Mouse (Mus musculus) CH12.LX (cell line): ENCODE data around the gene Efnb2. TPM values are rescaled to one million over a fixed set of nuclear protein-coding genes. Genes with fewer than 3 reads are reported as not detected.

Experiments
- DNase-seq: peaks from one replicate; pipeline ENCODE4 v3.0.0-alpha.2; 2013; ENCODE audit errors: extremely low read depth
- H3K27ac ChIP-seq: 2 replicates; pipeline ENCODE4 v1.5.1; 2012; ENCODE audit warnings: low read depth, mild to moderate bottlenecking, control low read depth, moderate library complexity; ENCODE audit not compliant: insufficient read depth
- H3K27me3 ChIP-seq: replicated peaks from 2 replicates; pipeline ENCODE3; 2012; ENCODE audit warnings: inconsistent platforms
- H3K36me3 ChIP-seq, 2 experiments: replicated peaks in 1 of 2; 2 replicates each; pipeline versions ENCODE3 to v1.6.1; 2012; ENCODE audit warnings: inconsistent platforms in 1 of 2, low read length in 1 of 2, mild to moderate bottlenecking in 1 of 2, mixed read lengths in 1 of 2, moderate library complexity in 1 of 2; ENCODE audit not compliant: control insufficient read depth in 1 of 2, insufficient read depth in 1 of 2
- H3K4me1 ChIP-seq, 2 experiments: 2 replicates each; pipeline ENCODE4 v1.6.1; 2012; ENCODE audit warnings: inconsistent platforms in 1 of 2, moderate library complexity in 1 of 2; ENCODE audit not compliant: insufficient read depth in 2 of 2, control insufficient read depth in 1 of 2
- H3K4me2 ChIP-seq: 2 replicates; pipeline ENCODE4 v1.6.1; 2012; ENCODE audit warnings: low read depth, mild to moderate bottlenecking, control low read depth; ENCODE audit not compliant: poor library complexity, insufficient read depth, severe bottlenecking
- H3K4me3 ChIP-seq, 3 experiments: fragments of 150-350 bp in 1 of 3; sonication (generic) in 1 of 3; replicated peaks in 1 of 3; 2 replicates each; pipeline versions ENCODE3 to v1.5.1; 2011 to 2012; ENCODE audit warnings: low read depth in 2 of 3, low read length in 2 of 3, mild to moderate bottlenecking in 2 of 3, moderate library complexity in 2 of 3, control low read depth in 1 of 3, improper control_type of control experiment in 1 of 3, inconsistent platforms in 1 of 3, mixed read lengths in 1 of 3; ENCODE audit not compliant: poor library complexity in 1 of 3
- H3K79me2 ChIP-seq: replicated peaks from 2 replicates; pipeline ENCODE4 v1.6.1; 2012; ENCODE audit warnings: mild to moderate bottlenecking, moderate library complexity; ENCODE audit not compliant: control insufficient read depth, poor library complexity, insufficient read depth, severe bottlenecking; ENCODE audit errors: extremely low read depth
- H3K9ac ChIP-seq: 2 replicates; pipeline ENCODE4 v1.6.1; 2012; ENCODE audit warnings: low read depth, mild to moderate bottlenecking, control low read depth, moderate library complexity; ENCODE audit not compliant: insufficient read depth
- H3K9me3 ChIP-seq: replicated peaks from 2 replicates; pipeline ENCODE3; 2012; ENCODE audit warnings: low read length, inconsistent platforms, mixed read lengths
- BHLHE40 ChIP-seq: IDR thresholded peaks from 2 replicates; pipeline ENCODE4 v1.6.1; 2011; ENCODE audit warnings: mild to moderate bottlenecking, low read depth, low read length, improper control_type of control experiment
- CHD1 ChIP-seq: IDR thresholded peaks from 2 replicates; pipeline ENCODE4 v1.6.1; 2012; ENCODE audit warnings: low read depth, low read length, improper control_type of control experiment, inconsistent platforms
- CTCF ChIP-seq, 2 experiments: IDR thresholded peaks in 1 of 2; conservative IDR thresholded peaks in 1 of 2; 2 replicates each; pipeline ENCODE4 v1.5.1; 2011 to 2012; ENCODE audit warnings: low read depth in 2 of 2, low read length in 2 of 2, improper control_type of control experiment in 1 of 2, inconsistent platforms in 1 of 2, mild to moderate bottlenecking in 1 of 2, moderate library complexity in 1 of 2
- E2F4 ChIP-seq: IDR thresholded peaks from 2 replicates; pipeline ENCODE4 v1.6.1; 2011; ENCODE audit warnings: low read depth, low read length, improper control_type of control experiment; ENCODE audit not compliant: insufficient replicate concordance
- ELF1 ChIP-seq: IDR thresholded peaks from 2 replicates; pipeline ENCODE4 v1.6.1; 2014; ENCODE audit warnings: low read depth, mild to moderate bottlenecking, inconsistent platforms, low read length, improper control_type of control experiment
- HCFC1 ChIP-seq: IDR thresholded peaks from 2 replicates; pipeline ENCODE4 v1.6.1; 2012; ENCODE audit warnings: low read depth, mild to moderate bottlenecking, inconsistent platforms, low read length, improper control_type of control experiment
- JUN ChIP-seq: IDR thresholded peaks from 2 replicates; pipeline ENCODE4 v1.6.1; 2011; ENCODE audit warnings: low read depth, mild to moderate bottlenecking, low read length, improper control_type of control experiment, moderate library complexity; ENCODE audit not compliant: insufficient read depth
- JUND ChIP-seq: conservative IDR thresholded peaks from 2 replicates; pipeline ENCODE4 v1.6.1; 2011; ENCODE audit warnings: low read depth, low read length, improper control_type of control experiment
- MAFK ChIP-seq: IDR thresholded peaks from 2 replicates; pipeline ENCODE4 v1.6.1; 2011; ENCODE audit warnings: low read length, improper control_type of control experiment; ENCODE audit not compliant: insufficient replicate concordance
- MAX ChIP-seq: IDR thresholded peaks from 2 replicates; pipeline ENCODE4 v1.6.1; 2011; ENCODE audit warnings: low read length, improper control_type of control experiment
- MAZ ChIP-seq: IDR thresholded peaks from 2 replicates; pipeline ENCODE4 v1.6.1; 2012; ENCODE audit warnings: low read depth, mild to moderate bottlenecking, inconsistent platforms, low read length, improper control_type of control experiment, moderate library complexity
- MYC ChIP-seq: IDR thresholded peaks from 2 replicates; pipeline ENCODE4 v1.6.1; 2011; ENCODE audit warnings: low read depth, mild to moderate bottlenecking, improper control_type of control experiment, low read length
- NELFE ChIP-seq: IDR thresholded peaks from 2 replicates; pipeline ENCODE4 v1.6.1; 2011; ENCODE audit warnings: low read depth, low read length, improper control_type of control experiment
- NRF1 ChIP-seq: IDR thresholded peaks from 2 replicates; pipeline ENCODE4 v1.6.1; 2014; ENCODE audit warnings: low read depth, mild to moderate bottlenecking, inconsistent platforms, low read length, improper control_type of control experiment, moderate library complexity
- POLR2A ChIP-seq: IDR thresholded peaks from 2 replicates; pipeline ENCODE4 v1.6.1; 2011; ENCODE audit warnings: low read depth, mild to moderate bottlenecking, improper control_type of control experiment, low read length
- RAD21 ChIP-seq: IDR thresholded peaks from 2 replicates; pipeline ENCODE4 v1.6.1; 2011; ENCODE audit warnings: low read depth, mild to moderate bottlenecking, low read length, improper control_type of control experiment, moderate library complexity
- RCOR1 ChIP-seq: conservative IDR thresholded peaks from 2 replicates; pipeline ENCODE4 v1.6.1; 2012; ENCODE audit warnings: low read depth, mild to moderate bottlenecking, inconsistent platforms, low read length, improper control_type of control experiment
- SIN3A ChIP-seq: IDR thresholded peaks from 2 replicates; pipeline ENCODE4 v1.6.1; 2012; ENCODE audit warnings: low read length, improper control_type of control experiment, inconsistent platforms
- SMC3 ChIP-seq: IDR thresholded peaks from 2 replicates; pipeline ENCODE4 v1.6.1; 2011; ENCODE audit warnings: low read depth, low read length, improper control_type of control experiment
- TBP ChIP-seq: conservative IDR thresholded peaks from 2 replicates; pipeline ENCODE4 v1.6.1; 2011; ENCODE audit warnings: low read depth, low read length, improper control_type of control experiment
- TCF12 ChIP-seq: IDR thresholded peaks from 2 replicates; pipeline ENCODE4 v1.6.1; 2014; ENCODE audit warnings: low read depth, mild to moderate bottlenecking, inconsistent platforms, low read length, improper control_type of control experiment
- ZKSCAN1 ChIP-seq: IDR thresholded peaks from 2 replicates; pipeline ENCODE4 v1.6.1; 2012; ENCODE audit warnings: low read depth, inconsistent platforms, low read length, improper control_type of control experiment, borderline replicate concordance
- ZMIZ1 ChIP-seq: IDR thresholded peaks from 2 replicates; pipeline ENCODE4 v1.6.1; 2012; ENCODE audit warnings: low read depth, mild to moderate bottlenecking, inconsistent platforms, low read length, improper control_type of control experiment
- dilution Hi-C: fragments of 300-500 bp; cut with MboI; formaldehyde crosslinking; loops from 2 replicates; pipeline ENCODE4 v1.14.3; 2020; ENCODE audit warnings: low sequenced_read_pairs; ENCODE audit not compliant: extremely low pct_unique_long_range_greater_than_20kb, extremely low pct_ligation_motif_present
- in situ Hi-C: fragments of 300-500 bp; cut with MboI; formaldehyde crosslinking; loops from 3 replicates; pipeline ENCODE4 v1.14.3; 2019; ENCODE audit warnings: low sequenced_read_pairs, low pct_ligation_motif_present, low pct_unique_long_range_greater_than_20kb, mixed read lengths
- polyA plus RNA-seq: library from polyadenylated mRNA; unstranded; fragments of >175 nt; gene quantifications from 2 replicates; pipeline ENCODE4 v1.2.1, GENCODE M21; 2012; ENCODE audit warnings: low read depth; ENCODE audit not compliant: insufficient read length
- total RNA-seq, 2 experiments: library from RNA; depleted of rRNA; stranded (reverse); fragments of 300-350 nt in 1 of 2; fragments of >200 nt in 1 of 2; gene quantifications; 2 replicates each; pipeline ENCODE4 v1.2.3; 2012 to 2014

The Efnb2 gene
- total and polyA plus RNA-seq, 3 experiments, result 0.06 to 0.25 TPM; not detected in 1

- H3K36me3 ChIP-seq, result no peaks in the 10 kb centered on the region
- no peaks in the 10 kb centered on the region for H3K27me3 ChIP-seq
- H3K27ac ChIP-seq, result no peak overlapping the region
- no peak overlapping the region for H3K4me3 ChIP-seq
- peaks cover 66% of the 10 kb centered on the region for H3K9me3 ChIP-seq
- in situ Hi-C loops (no loop called here), dilution Hi-C loops (no loop called here)
- H3K79me2 ChIP-seq, result no peaks in the 10 kb centered on the region
- H3K4me1 ChIP-seq, result no peaks in the 10 kb centered on the region
- no peak for DNase-seq
- H3K4me2 ChIP-seq, result no peak overlapping the region
- TF ChIP-seq TBP, result no peak
- no peak for TF ChIP-seq JUN
- TF ChIP-seq NELFE, result no peak
- no peak for TF ChIP-seq ZKSCAN1
- TF ChIP-seq BHLHE40, result no peak
- TF ChIP-seq MAFK, result no peak
- TF ChIP-seq TCF12, result no peak
- TF ChIP-seq CTCF (conservative IDR thresholded peaks at IDR 0.05 in 1 of 2, IDR thresholded peaks at IDR 0.05 in 1 of 2; ENCODE audit: low read depth in 2 of 2, low read length in 2 of 2), result no peak
- no peak for TF ChIP-seq MYC
- no peak for TF ChIP-seq ZMIZ1
- no peak for TF ChIP-seq JUND
- TF ChIP-seq SMC3, result no peak
- no peak for TF ChIP-seq SIN3A
- no peak for TF ChIP-seq RAD21
- no peak for TF ChIP-seq HCFC1
- TF ChIP-seq MAZ, result no peak
- no peak for TF ChIP-seq ELF1
- TF ChIP-seq RCOR1, result no peak
- no peak overlapping the region for H3K9ac ChIP-seq
Observed at GRCm38 (mm10) chr8:8577770-8578303, 83.2 kb downstream of the Efnb2 start.

- Histone ChIP-seq H3K9me3 (peaks cover 67% of the 10 kb centered on the region), H3K79me2 (no peaks in the 10 kb centered on the region), H3K4me3 (no peak overlapping the region), H3K27me3 (no peaks in the 10 kb centered on the region), H3K9ac (no peak overlapping the region), H3K4me2 (no peak overlapping the region), H3K4me1 (no peaks in the 10 kb centered on the region), H3K27ac (no peak overlapping the region), H3K36me3 (no peaks in the 10 kb centered on the region)
- in situ Hi-C loops, result no loop called here
- dilution Hi-C loops, result no loop called here
- DNase-seq, result no peak
- no peak for TF ChIP-seq NRF1
- no peak for TF ChIP-seq POLR2A
- TF ChIP-seq E2F4, result no peak
- no peak for TF ChIP-seq CTCF (conservative IDR thresholded peaks at IDR 0.05 in 1 of 2, IDR thresholded peaks at IDR 0.05 in 1 of 2; ENCODE audit: low read depth in 2 of 2, low read length in 2 of 2)
- no peak for TF ChIP-seq TCF12
- TF ChIP-seq NELFE, result no peak
- TF ChIP-seq ZKSCAN1, result no peak
- TF ChIP-seq SIN3A, result no peak
- TF ChIP-seq TBP, result no peak
- TF ChIP-seq CHD1, result no peak
- TF ChIP-seq JUN, result no peak
- TF ChIP-seq MAX, result no peak
- TF ChIP-seq RCOR1, result no peak
- TF ChIP-seq, all 38 proteins: peak for 0
Observed at GRCm38 (mm10) chr8:8576833-8577232, 84.2 kb downstream of the Efnb2 start.
